Mouse (Mus musculus) midbrain, embryonic 15.5 days (tissue): ENCODE results near the gene Eepd1. TPM values are rescaled to one million over a fixed set of nuclear protein-coding genes. Genes with fewer than 3 reads are reported as not detected.

Source experiments
- ATAC-seq: fragments of 200-750 bp; cut with Nextera tagmentation; replicated peaks from 2 replicates; pipeline ENCODE4 v1.8.0; 2017; ENCODE audit warnings: moderate TSS enrichment
- H3K27ac ChIP-seq: fragments of 300-500 bp; sonication (generic); 2 replicates; pipeline ENCODE4 v1.5.1; 2015; ENCODE audit warnings: mild to moderate bottlenecking, inconsistent platforms
- H3K27me3 ChIP-seq: fragments of 300-500 bp; sonication (generic); replicated peaks from 2 replicates; pipeline ENCODE4 v1.6.1; 2015; ENCODE audit warnings: inconsistent platforms
- H3K36me3 ChIP-seq: fragments of 300-500 bp; sonication (generic); replicated peaks from 2 replicates; pipeline ENCODE4 v1.6.1; 2015; ENCODE audit warnings: inconsistent platforms
- H3K4me1 ChIP-seq: fragments of 300-500 bp; sonication (generic); 2 replicates; pipeline ENCODE4 v1.6.1; 2015; ENCODE audit warnings: inconsistent platforms
- H3K4me2 ChIP-seq: fragments of 300-500 bp; sonication (generic); 2 replicates; pipeline ENCODE4 v1.6.1; 2015; ENCODE audit warnings: inconsistent platforms, mild to moderate bottlenecking, moderate library complexity
- H3K4me3 ChIP-seq: fragments of 300-500 bp; sonication (generic); 2 replicates; pipeline ENCODE4 v1.5.1; 2015; ENCODE audit warnings: mild to moderate bottlenecking, inconsistent platforms
- H3K9ac ChIP-seq: fragments of 300-500 bp; sonication (generic); 2 replicates; pipeline ENCODE4 v1.6.1; 2015; ENCODE audit warnings: mild to moderate bottlenecking, inconsistent platforms
- H3K9me3 ChIP-seq: fragments of 300-500 bp; sonication (generic); 2 replicates; pipeline ENCODE4 v1.6.1; 2016; ENCODE audit warnings: inconsistent platforms
- WGBS: fragments of 180-500 bp; shearing (Covaris S2); methylation state at CpG from one replicate; pipeline ENCODE4 v1.1.7; 2015; ENCODE audit warnings: mixed read lengths; 5-methylcytosine and 5-hydroxymethylcytosine counted together
- polyA plus RNA-seq: library from polyadenylated mRNA; unstranded; fragments of >200 nt; fragmentation: Nextera tagmentation; extraction: Ambion mirVana; gene quantifications from 2 replicates; pipeline ENCODE4 v1.2.1, GENCODE M21; 2015

The Eepd1 gene
- polyA plus RNA-seq, 1 experiment from 2014 or later = 9.4 TPM

GRCm38 (mm10) chr9:25549130-25550060, 68.0 kb downstream of the Eepd1 start:
- ATAC-seq = no peak
- H3K27me3 ChIP-seq = no peaks in the 10 kb centered on the region
- no peak overlapping the region for H3K9ac ChIP-seq
- no peaks in the 10 kb centered on the region for H3K36me3 ChIP-seq
- H3K27ac ChIP-seq = no peak overlapping the region
- no peak overlapping the region for H3K4me2 ChIP-seq
- no peaks in the 10 kb centered on the region for H3K9me3 ChIP-seq
- H3K4me1 ChIP-seq = no peaks in the 10 kb centered on the region
- H3K4me3 ChIP-seq = no peak overlapping the region
- 89% methylated on average over 8 of the region's 8 CpGs for WGBS

- 85% methylated on average over 7 of the region's 7 CpGs for WGBS
- H3K4me2 ChIP-seq = no peak overlapping the region
- no peak for ATAC-seq
Measured at GRCm38 (mm10) chr9:25550196-25550595, 68.8 kb downstream of the Eepd1 start.

GRCm38 (mm10) chr9:25552532-25552931, 71.2 kb downstream of the Eepd1 start:
- no peaks in the 10 kb centered on the region for H3K9me3 ChIP-seq
- H3K4me3 ChIP-seq = no peak overlapping the region
- no peaks in the 10 kb centered on the region for H3K4me1 ChIP-seq
- H3K4me2 ChIP-seq = no peak overlapping the region
- H3K27ac ChIP-seq = no peak overlapping the region
- ATAC-seq = no peak
- 87% methylated on average over 2 of the region's 2 CpGs for WGBS
- H3K9ac ChIP-seq = no peak overlapping the region
- H3K27me3 ChIP-seq = no peaks in the 10 kb centered on the region
- H3K36me3 ChIP-seq = no peaks in the 10 kb centered on the region

More at GRCm38 (mm10) chr9:25550196-25550595, 68.8 kb downstream of the Eepd1 start:
- no peaks in the 10 kb centered on the region for H3K27me3 ChIP-seq
- no peak overlapping the region for H3K4me3 ChIP-seq
- no peaks in the 10 kb centered on the region for H3K9me3 ChIP-seq
- H3K9ac ChIP-seq = no peak overlapping the region
- H3K4me1 ChIP-seq = no peaks in the 10 kb centered on the region
- H3K27ac ChIP-seq = no peak overlapping the region
- H3K36me3 ChIP-seq = no peaks in the 10 kb centered on the region

GRCm38 (mm10) chr9:25554246-25554803, 73.0 kb downstream of the Eepd1 start:
- WGBS = 92% methylated on average over 6 of the region's 6 CpGs
- ATAC-seq = no peak
- Histone ChIP-seq H3K36me3 (no peaks in the 10 kb centered on the region), H3K4me2 (no peak overlapping the region), H3K4me3 (no peak overlapping the region), H3K9ac (no peak overlapping the region), H3K4me1 (no peaks in the 10 kb centered on the region), H3K27me3 (no peaks in the 10 kb centered on the region), H3K9me3 (no peaks in the 10 kb centered on the region), H3K27ac (no peak overlapping the region)

- Histone ChIP-seq H3K36me3 (no peaks in the 10 kb centered on the region), H3K4me2 (no peak overlapping the region), H3K9me3 (no peaks in the 10 kb centered on the region), H3K4me3 (no peak overlapping the region), H3K27ac (no peak overlapping the region), H3K4me1 (no peaks in the 10 kb centered on the region), H3K27me3 (no peaks in the 10 kb centered on the region), H3K9ac (no peak overlapping the region)
- no peak for ATAC-seq
- WGBS = 81% methylated on average over 6 of the region's 6 CpGs
Measured at GRCm38 (mm10) chr9:25555261-25555660, 73.9 kb downstream of the Eepd1 start.

GRCm38 (mm10) chr9:25556008-25556407, 74.7 kb downstream of the Eepd1 start:
- H3K4me2 ChIP-seq = no peak overlapping the region
- H3K36me3 ChIP-seq = no peaks in the 10 kb centered on the region
- H3K4me1 ChIP-seq = no peaks in the 10 kb centered on the region
- no peak overlapping the region for H3K27ac ChIP-seq
- no peak for ATAC-seq
- WGBS = 93% methylated on average over 3 of the region's 3 CpGs
- H3K27me3 ChIP-seq = no peaks in the 10 kb centered on the region
- no peak overlapping the region for H3K4me3 ChIP-seq
- no peaks in the 10 kb centered on the region for H3K9me3 ChIP-seq
- no peak overlapping the region for H3K9ac ChIP-seq

GRCm38 (mm10) chr9:25557378-25557777, 76.0 kb downstream of the Eepd1 start:
- no peak for ATAC-seq
- no peaks in the 10 kb centered on the region for H3K4me1 ChIP-seq
- 94% methylated on average over 2 of the region's 2 CpGs for WGBS
- H3K27ac ChIP-seq = no peak overlapping the region
- no peaks in the 10 kb centered on the region for H3K27me3 ChIP-seq
- no peaks in the 10 kb centered on the region for H3K9me3 ChIP-seq
- H3K4me3 ChIP-seq = no peak overlapping the region
- no peaks in the 10 kb centered on the region for H3K36me3 ChIP-seq
- no peak overlapping the region for H3K9ac ChIP-seq
- H3K4me2 ChIP-seq = no peak overlapping the region

GRCm38 (mm10) chr9:25558834-25559233, 77.5 kb downstream of the Eepd1 start:
- Histone ChIP-seq H3K4me2 (no peak overlapping the region), H3K9me3 (no peaks in the 10 kb centered on the region), H3K36me3 (no peaks in the 10 kb centered on the region), H3K9ac (no peak overlapping the region), H3K4me3 (no peak overlapping the region), H3K27ac (no peak overlapping the region), H3K4me1 (no peaks in the 10 kb centered on the region), H3K27me3 (no peaks in the 10 kb centered on the region)
- ATAC-seq = no peak
- 83% methylated on average over 3 of the region's 3 CpGs for WGBS

- WGBS = 88% methylated on average over 9 of the region's 9 CpGs
- no peak for ATAC-seq
Measured at GRCm38 (mm10) chr9:25560016-25560758, 78.8 kb downstream of the Eepd1 start.

GRCm38 (mm10) chr9:25561143-25561542, 79.8 kb downstream of the Eepd1 start:
- H3K27ac ChIP-seq = no peak overlapping the region
- 98% methylated on average over 1 of the region's 1 CpGs for WGBS
- no peak for ATAC-seq

More at GRCm38 (mm10) chr9:25560016-25560758, 78.8 kb downstream of the Eepd1 start:
- no peaks in the 10 kb centered on the region for H3K27me3 ChIP-seq
- H3K4me2 ChIP-seq = no peak overlapping the region
- no peak overlapping the region for H3K27ac ChIP-seq
- H3K9ac ChIP-seq = no peak overlapping the region
- H3K9me3 ChIP-seq = no peaks in the 10 kb centered on the region
- no peak overlapping the region for H3K4me3 ChIP-seq
- no peaks in the 10 kb centered on the region for H3K4me1 ChIP-seq
- H3K36me3 ChIP-seq = no peaks in the 10 kb centered on the region

GRCm38 (mm10) chr9:25563806-25564205, 82.5 kb downstream of the Eepd1 start:
- H3K9me3 ChIP-seq = no peaks in the 10 kb centered on the region
- no peak for ATAC-seq
- H3K4me1 ChIP-seq = no peaks in the 10 kb centered on the region
- no peak overlapping the region for H3K9ac ChIP-seq
- no peak overlapping the region for H3K4me3 ChIP-seq
- WGBS = 66% methylated on average over 4 of the region's 4 CpGs
- no peaks in the 10 kb centered on the region for H3K36me3 ChIP-seq
- no peaks in the 10 kb centered on the region for H3K27me3 ChIP-seq
- no peak overlapping the region for H3K4me2 ChIP-seq
- H3K27ac ChIP-seq = no peak overlapping the region

More at GRCm38 (mm10) chr9:25561143-25561542, 79.8 kb downstream of the Eepd1 start:
- no peaks in the 10 kb centered on the region for H3K9me3 ChIP-seq
- H3K27me3 ChIP-seq = no peaks in the 10 kb centered on the region
- H3K36me3 ChIP-seq = no peaks in the 10 kb centered on the region
- H3K4me1 ChIP-seq = no peaks in the 10 kb centered on the region
- no peak overlapping the region for H3K4me3 ChIP-seq
- H3K9ac ChIP-seq = no peak overlapping the region
- H3K4me2 ChIP-seq = no peak overlapping the region

GRCm38 (mm10) chr9:25567071-25567470, 85.7 kb downstream of the Eepd1 start:
- 67% methylated on average over 5 of the region's 5 CpGs for WGBS
- no peak overlapping the region for H3K4me3 ChIP-seq
- H3K4me2 ChIP-seq = no peak overlapping the region
- no peaks in the 10 kb centered on the region for H3K36me3 ChIP-seq
- H3K9ac ChIP-seq = no peak overlapping the region
- ATAC-seq = no peak
- H3K27ac ChIP-seq = no peak overlapping the region
- no peaks in the 10 kb centered on the region for H3K9me3 ChIP-seq
- H3K27me3 ChIP-seq = no peaks in the 10 kb centered on the region
- peaks cover 6% of the 10 kb centered on the region; the same call in 1 of the 2 replicates for H3K4me1 ChIP-seq
